Mouse (Mus musculus) ES-E14 (cell line): ENCODE results near the gene Efna3. TPM values are rescaled to one million over a fixed set of nuclear protein-coding genes. Genes with fewer than 3 reads are reported as not detected.

Experiments used
- DNase-seq: peaks from one replicate; pipeline ENCODE4 v3.0.0-alpha.2; 2013; ENCODE audit warnings: low read depth, low spot score
- H3K27ac ChIP-seq: 2 replicates; pipeline ENCODE4 v1.5.1; 2012; ENCODE audit warnings: low read depth, mild to moderate bottlenecking, low read length, moderate library complexity, mixed read lengths; ENCODE audit not compliant: poor library complexity, insufficient read depth, severe bottlenecking
- H3K36me3 ChIP-seq: 2 replicates; pipeline ENCODE4 v1.6.1; 2012; ENCODE audit warnings: mild to moderate bottlenecking, low read length, moderate library complexity, mixed read lengths; ENCODE audit not compliant: control insufficient read depth, poor library complexity, insufficient read depth, severe bottlenecking
- H3K4me1 ChIP-seq, 2 experiments: fragments of 150-350 bp in 1 of 2; sonication (generic) in 1 of 2; 2 replicates each; pipeline ENCODE4 v1.6.1; 2012; ENCODE audit warnings: low read length in 2 of 2, mild to moderate bottlenecking in 1 of 2, mixed read lengths in 1 of 2; ENCODE audit not compliant: control insufficient read depth in 2 of 2, insufficient read depth in 2 of 2, poor library complexity in 1 of 2
- H3K4me3 ChIP-seq, 2 experiments: fragments of 150-350 bp in 1 of 2; sonication (generic) in 1 of 2; 2 replicates each; pipeline ENCODE4 v1.5.1; 2012; ENCODE audit warnings: low read length in 2 of 2, low read depth in 1 of 2, mild to moderate bottlenecking in 1 of 2, mixed read lengths in 1 of 2; ENCODE audit not compliant: insufficient read depth in 1 of 2, poor library complexity in 1 of 2, severe bottlenecking in 1 of 2
- H3K9ac ChIP-seq: 2 replicates; pipeline ENCODE4 v1.6.1; 2012; ENCODE audit warnings: low read depth, mild to moderate bottlenecking, low read length, mixed read lengths; ENCODE audit not compliant: poor library complexity, insufficient read depth, severe bottlenecking
- H3K9me3 ChIP-seq: fragments of 150-350 bp; sonication (generic); 2 replicates; pipeline ENCODE4 v1.6.1; 2012; ENCODE audit warnings: low read depth, mild to moderate bottlenecking, low read length; ENCODE audit not compliant: control insufficient read depth, insufficient read depth
- CHD2 ChIP-seq: IDR thresholded peaks from 2 replicates; pipeline ENCODE4 v1.6.1; 2014; ENCODE audit warnings: mild to moderate bottlenecking, low read depth, low read length, inconsistent platforms
- HCFC1 ChIP-seq: IDR thresholded peaks from 2 replicates; pipeline ENCODE4 v1.6.1; 2012; ENCODE audit warnings: low read length, inconsistent platforms, borderline replicate concordance; ENCODE audit not compliant: insufficient read depth
- MAFK ChIP-seq: IDR thresholded peaks from 2 replicates; pipeline ENCODE4 v1.6.1; 2014; ENCODE audit warnings: mild to moderate bottlenecking, low read depth, low read length, inconsistent platforms; ENCODE audit not compliant: insufficient read depth
- ZC3H11A ChIP-seq: IDR thresholded peaks from 2 replicates; pipeline ENCODE4 v1.6.1; 2012; ENCODE audit warnings: low read depth, mild to moderate bottlenecking, inconsistent platforms, low read length, borderline replicate concordance
- ZNF384 ChIP-seq: IDR thresholded peaks from 2 replicates; pipeline ENCODE4 v1.6.1; 2012; ENCODE audit warnings: low read depth, low read length, inconsistent platforms
- in situ Hi-C, 2 experiments: fragments of 600-800 bp; cut with MboI; formaldehyde crosslinking; loops; one replicate each; pipeline ENCODE4 v1.15.1; 2025; ENCODE audit warnings: low sequenced_read_pairs in 2 of 2, inconsistent platforms in 1 of 2; ENCODE audit not compliant: unreplicated experiment in 2 of 2
- total RNA-seq: library from RNA; depleted of rRNA; stranded (reverse); fragments of 300-350 nt; gene quantifications from 2 replicates; pipeline ENCODE4 v1.2.3, GENCODE M21; 2012

The Efna3 gene
- total RNA-seq, 1 experiment, result 7.5 TPM

- Histone ChIP-seq H3K27ac (no peak overlapping the region), H3K9ac (no peak overlapping the region), H3K4me3 (no peak overlapping the region), H3K36me3 (no peaks in the 10 kb centered on the region), H3K9me3 (no peaks in the 10 kb centered on the region), H3K4me1 (peaks cover 2 to 11% of the 10 kb centered on the region in 2 experiments; a peak in 2 of 4 replicates)
- DNase-seq, result no peak
- TF ChIP-seq CHD2 (no peak), HCFC1 (no peak), MAFK (no peak), ZC3H11A (no peak), ZNF384 (no peak)
- in situ Hi-C loops, result no loop called here
These were observed 18.3 kb downstream of the Efna3 start for GRCm38 (mm10) chr3:89304440-89304839.

GRCm38 (mm10) chr3:89300514-89300913, 22.3 kb downstream of the Efna3 start:
- DNase-seq, result no peak
- peaks cover 0 to 5% of the 10 kb centered on the region in 2 experiments; a peak in 1 of 4 replicates for H3K4me1 ChIP-seq
- H3K4me3 ChIP-seq, result no peak overlapping the region
- H3K9me3 ChIP-seq, result no peaks in the 10 kb centered on the region
- in situ Hi-C loops, result no loop called here
- H3K9ac ChIP-seq, result no peak overlapping the region
- TF ChIP-seq ZNF384 (no peak), ZC3H11A (no peak), CHD2 (no peak)
- no peak overlapping the region for H3K27ac ChIP-seq
- no peaks in the 10 kb centered on the region for H3K36me3 ChIP-seq

GRCm38 (mm10) chr3:89300071-89300470, 22.7 kb downstream of the Efna3 start:
- Histone ChIP-seq H3K4me1 (0 out of 4 replicates have a peak, but pooled peaks cover 0 to 3% of the 10 kb centered on the region in 2 experiments), H3K9ac (no peak overlapping the region), H3K9me3 (no peaks in the 10 kb centered on the region), H3K36me3 (no peaks in the 10 kb centered on the region), H3K27ac (no peak overlapping the region), H3K4me3 (no peak overlapping the region; a peak in 1 of 4 replicates)
- no peak for DNase-seq
- no peak for TF ChIP-seq HCFC1
- no peak for TF ChIP-seq CHD2
- TF ChIP-seq ZNF384, result no peak
- TF ChIP-seq MAFK, result no peak
- TF ChIP-seq ZC3H11A, result no peak
- in situ Hi-C loops, result no loop called here

- Histone ChIP-seq H3K9me3 (no peaks in the 10 kb centered on the region), H3K36me3 (no peaks in the 10 kb centered on the region), H3K9ac (peak overlapping the region; percentile 3; the same call in 1 of the 2 replicates), H3K27ac (no peak overlapping the region), H3K4me3 (peak overlapping the region in 1 of 2 experiments; percentile 22; a peak in 1 of 4 replicates), H3K4me1 (0 out of 4 replicates have a peak, but pooled peaks cover 0 to 2% of the 10 kb centered on the region in 2 experiments)
- TF ChIP-seq CHD2, result no peak
- no peak for TF ChIP-seq MAFK
- TF ChIP-seq ZNF384, result no peak
- in situ Hi-C loops, result no loop called here
- DNase-seq, result no peak
These were observed 23.3 kb downstream of the Efna3 start for GRCm38 (mm10) chr3:89299499-89299898.

- Histone ChIP-seq H3K9ac (no peak overlapping the region), H3K9me3 (no peaks in the 10 kb centered on the region), H3K27ac (no peak overlapping the region), H3K36me3 (no peaks in the 10 kb centered on the region), H3K4me1 (no peaks in the 10 kb centered on the region), H3K4me3 (no peak overlapping the region)
- DNase-seq, result no peak
- in situ Hi-C loops, result no loop called here
- no peak for TF ChIP-seq ZC3H11A
- no peak for TF ChIP-seq ZNF384
- no peak for TF ChIP-seq HCFC1
- no peak for TF ChIP-seq MAFK
- TF ChIP-seq CHD2, result no peak
These were observed 23.9 kb downstream of the Efna3 start for GRCm38 (mm10) chr3:89298908-89299307.
